Mouse (Mus musculus): Measurements from ENCODE around the gene Filip1.
A peak's percentile ranks its signal among the peaks of the same experiment; 100 is the strongest.

The Filip1 gene

GRCm38 (mm10) chr9:79979274-79979673 lies 33.4 kb downstream of the Filip1 start:
- DNase-seq (ENCODE audit: low read depth) = no peak

DNA sequence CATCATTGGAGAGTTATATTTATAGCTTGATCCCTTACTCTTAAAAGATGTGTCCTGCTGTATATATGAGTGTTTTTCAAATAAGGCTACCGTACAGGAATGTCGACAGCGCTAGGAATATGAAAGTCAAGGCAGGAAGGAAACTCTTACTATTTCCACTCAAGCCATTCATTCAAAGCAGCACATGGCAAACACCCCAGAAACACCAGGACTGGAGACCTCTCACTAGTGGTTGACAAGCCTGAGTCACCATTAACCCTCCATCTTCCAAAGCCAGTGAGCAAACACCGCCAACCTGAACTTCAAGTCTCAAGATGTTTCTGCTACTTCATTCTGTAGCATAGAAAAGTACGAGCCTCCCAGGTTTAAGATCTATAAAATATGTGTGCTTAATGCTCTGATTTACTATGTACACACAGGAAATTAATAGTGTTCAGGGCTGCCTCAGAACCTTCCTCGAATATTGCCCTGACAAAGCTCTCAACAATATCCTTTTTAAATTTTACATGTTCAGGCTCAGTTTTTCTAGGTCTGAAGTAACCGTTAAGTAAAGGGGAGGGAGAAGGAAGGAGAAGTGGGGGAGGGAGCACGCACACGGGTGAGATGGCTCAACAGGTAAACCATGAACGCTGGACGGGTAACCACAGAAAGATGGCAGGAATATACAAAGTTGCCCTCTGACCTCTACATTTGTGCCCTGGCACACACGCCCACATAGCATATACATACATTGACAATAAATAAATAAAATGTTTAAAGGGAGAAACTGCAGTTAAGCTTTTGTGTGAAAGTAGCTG lies 34.2 kb downstream of the Filip1 start:
- DNase-seq (ENCODE audit: low read depth) = no peak

DNA sequence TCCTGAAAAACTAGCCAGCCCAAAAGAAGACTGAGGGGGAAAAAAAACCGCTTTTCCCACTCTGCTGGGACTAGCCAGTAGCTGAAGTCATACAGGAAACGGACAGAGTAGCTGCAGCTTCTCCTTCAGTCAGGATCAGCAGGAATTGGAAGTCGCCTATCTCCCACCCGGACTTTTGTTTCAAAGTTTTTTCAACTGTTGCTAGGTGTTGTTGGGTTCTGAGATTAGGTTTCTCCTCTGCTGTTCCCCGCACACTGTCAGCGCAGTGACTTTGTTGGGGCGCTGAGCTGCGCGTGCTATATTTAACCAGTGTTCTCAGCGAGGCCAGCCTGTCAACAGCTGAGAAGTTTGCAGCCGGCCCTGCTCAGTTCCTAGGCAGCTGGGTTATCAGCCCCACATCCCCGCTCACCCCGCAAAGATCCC lies 35.1 kb downstream of the Filip1 start:
- DNase-seq (ENCODE audit: low read depth) = no peak

- DNase-seq (ENCODE audit: low read depth) = no peak
Measured at GRCm38 (mm10) chr9:79976789-79977188, 35.9 kb downstream of the Filip1 start.

GRCm38 (mm10) chr9:79975121-79975520 lies 37.5 kb downstream of the Filip1 start:
- no peak for DNase-seq (ENCODE audit: low read depth)

DNA sequence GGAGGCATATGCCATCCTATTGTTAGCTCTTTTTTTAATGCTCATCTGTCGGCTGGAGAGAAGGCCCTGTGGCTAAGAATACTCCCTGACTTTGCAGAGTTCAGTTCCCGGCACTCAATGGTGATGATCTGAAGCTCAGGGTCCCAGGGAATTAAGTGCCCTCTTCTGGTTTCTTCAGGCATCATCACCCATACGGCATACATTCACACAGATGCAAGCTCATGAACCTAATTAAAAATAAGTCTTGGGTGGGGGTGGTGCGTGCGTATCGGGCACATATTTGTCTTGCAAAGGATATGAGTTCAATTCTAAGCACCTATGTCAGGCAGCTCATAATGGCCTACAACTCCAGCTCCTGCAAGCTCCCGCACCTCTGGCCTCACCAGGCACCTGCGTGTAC lies 39.1 kb downstream of the Filip1 start:
- no peak for DNase-seq (ENCODE audit: low read depth)

DNA sequence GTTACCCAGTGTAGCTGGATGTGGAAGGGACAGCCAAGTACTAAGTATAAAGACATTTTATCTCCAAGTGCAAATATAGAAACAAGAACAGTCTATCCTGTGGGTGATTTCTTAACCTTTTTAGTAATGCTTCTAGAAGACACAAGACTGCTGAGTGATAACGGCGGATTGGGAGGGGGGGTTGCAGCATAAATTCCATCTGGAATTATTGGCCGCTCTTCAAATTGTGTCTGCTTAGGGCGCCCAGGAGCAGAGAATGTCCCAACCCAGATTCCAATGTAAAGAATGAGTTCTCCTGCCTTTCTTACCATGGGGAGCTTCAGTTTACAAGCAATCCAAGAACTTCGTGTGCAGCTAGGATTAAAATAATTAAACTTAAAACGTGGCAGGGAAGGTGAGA lies 39.9 kb downstream of the Filip1 start:
- DNase-seq (ENCODE audit: low read depth) = no peak

DNA sequence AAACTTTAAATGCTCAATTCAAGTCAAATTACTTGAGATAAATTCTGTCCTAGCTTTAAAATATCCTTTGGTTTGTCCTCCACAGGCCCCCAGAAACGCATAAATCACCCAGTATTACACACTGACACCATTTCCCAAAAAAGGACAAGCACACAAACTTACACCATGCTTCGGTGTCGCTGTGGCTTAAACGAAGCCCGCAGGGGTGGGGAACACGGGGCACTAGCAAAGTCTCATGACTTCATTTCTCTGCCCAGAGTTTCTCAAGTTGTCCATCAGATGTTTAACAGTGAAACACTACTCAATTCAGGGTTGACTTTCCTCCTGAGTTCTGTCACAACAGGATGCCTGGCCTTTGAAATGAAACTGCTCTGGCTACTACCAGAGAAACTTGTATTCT lies 41.0 kb downstream of the Filip1 start:
- no peak for DNase-seq (ENCODE audit: low read depth)

- DNase-seq (ENCODE audit: low read depth) = peak; percentile 51
Measured at GRCm38 (mm10) chr9:79970659-79971118, 42.0 kb downstream of the Filip1 start.

GRCm38 (mm10) chr9:79969544-79969943 lies 43.1 kb downstream of the Filip1 start:
- DNase-seq (ENCODE audit: low read depth) = no peak

DNA sequence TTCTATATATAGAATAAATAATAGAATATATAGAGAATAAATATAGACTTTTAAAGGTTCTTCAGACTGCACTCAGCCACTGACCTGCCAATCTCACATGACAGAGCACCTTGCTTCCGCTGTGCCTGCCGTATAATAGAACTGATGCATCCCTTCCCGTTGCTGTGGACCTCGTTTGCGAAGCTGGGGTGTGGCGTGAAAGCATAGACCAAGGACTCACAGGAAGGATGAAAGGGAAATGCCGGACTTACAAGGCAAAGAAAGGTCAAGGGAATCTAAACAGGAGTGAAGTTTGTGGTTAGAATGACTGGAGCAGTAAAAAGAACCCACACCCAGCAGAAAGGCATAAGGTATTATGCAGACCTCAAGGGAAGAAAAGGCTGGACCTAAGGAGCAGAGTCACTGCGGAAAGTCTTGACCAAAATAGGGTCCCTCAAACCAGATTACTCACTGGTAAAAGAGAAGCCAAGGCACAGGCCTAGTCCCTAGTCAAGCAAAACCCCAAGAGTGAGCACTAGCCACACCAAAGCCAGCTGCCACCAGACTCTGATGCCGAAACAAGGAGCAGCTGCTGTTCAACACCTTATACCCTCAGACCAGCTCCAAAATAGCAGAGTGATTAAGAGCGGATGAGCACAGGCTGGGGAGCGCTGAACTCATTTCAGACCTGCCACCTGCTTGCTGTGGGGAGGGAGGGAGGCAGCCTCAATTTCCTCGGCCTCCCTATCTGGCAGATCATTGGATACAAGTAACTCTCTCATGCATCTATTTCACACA lies 45.8 kb downstream of the Filip1 start:
- no peak for DNase-seq (ENCODE audit: low read depth)

DNA sequence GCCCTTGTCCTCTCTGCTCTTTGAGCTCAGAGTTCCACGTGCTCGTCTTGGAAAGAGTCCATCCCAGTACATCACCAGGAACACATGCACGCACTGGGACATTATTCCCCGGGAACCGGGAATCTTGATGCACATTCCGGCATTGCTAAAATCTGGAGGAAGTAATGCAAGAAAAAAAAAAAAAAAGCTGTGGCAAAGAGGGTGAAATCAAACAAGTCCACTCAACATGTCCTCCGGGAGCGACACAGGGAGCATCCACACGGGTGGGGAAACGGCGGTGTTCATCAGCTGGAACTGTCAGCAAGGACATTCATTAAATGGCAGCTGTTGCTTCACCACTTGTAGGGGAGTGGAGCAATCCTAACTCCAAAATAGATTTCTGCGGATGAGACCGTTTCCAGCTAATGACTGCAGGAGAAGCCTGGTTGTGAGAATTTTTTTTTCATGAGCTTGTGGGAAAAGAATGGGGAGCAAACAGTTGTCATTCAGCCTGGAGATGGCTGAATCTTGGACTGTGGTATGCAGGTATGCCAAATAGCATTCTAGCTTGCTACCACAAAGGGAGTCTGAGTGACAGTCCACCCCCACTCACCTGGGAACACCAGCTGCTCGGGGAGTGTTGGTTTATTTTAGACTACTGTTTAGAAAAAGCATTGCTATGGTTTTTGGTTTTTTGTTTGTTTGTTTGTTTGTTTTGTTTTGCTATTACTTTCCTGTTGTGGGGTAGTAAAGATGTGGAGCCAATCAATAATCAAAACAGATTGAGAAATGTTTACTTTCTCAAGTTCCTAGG lies 46.9 kb downstream of the Filip1 start:
- DNase-seq (ENCODE audit: low read depth) = no peak

- DNase-seq (ENCODE audit: low read depth) = no peak
Measured at GRCm38 (mm10) chr9:79965003-79965402, 47.6 kb downstream of the Filip1 start.

- peak; percentile 43 for DNase-seq (ENCODE audit: low read depth)
Measured at GRCm38 (mm10) chr9:79961630-79962285, 50.9 kb downstream of the Filip1 start.

DNA sequence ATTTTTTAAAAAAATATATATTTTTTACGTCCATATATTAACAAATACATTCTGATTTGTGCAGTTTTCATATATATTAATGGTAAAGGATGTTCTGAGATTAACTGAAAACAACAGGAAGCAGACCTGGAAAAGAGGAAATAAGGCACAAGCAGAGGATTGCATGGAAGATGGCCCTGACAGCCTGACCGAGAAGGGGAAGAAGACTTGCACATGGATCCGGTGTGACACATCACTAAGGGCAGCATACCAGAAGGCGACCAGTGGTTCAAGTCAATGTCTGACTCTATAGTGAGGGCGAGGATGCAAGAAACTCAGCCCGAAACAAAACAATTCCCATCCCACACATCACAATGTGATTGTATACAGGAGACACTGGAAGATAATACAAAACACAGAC lies 52.2 kb downstream of the Filip1 start:
- DNase-seq (ENCODE audit: low read depth) = no peak

GRCm38 (mm10) chr9:79958395-79958794 lies 54.3 kb downstream of the Filip1 start:
- no peak for DNase-seq (ENCODE audit: low read depth)

DNA sequence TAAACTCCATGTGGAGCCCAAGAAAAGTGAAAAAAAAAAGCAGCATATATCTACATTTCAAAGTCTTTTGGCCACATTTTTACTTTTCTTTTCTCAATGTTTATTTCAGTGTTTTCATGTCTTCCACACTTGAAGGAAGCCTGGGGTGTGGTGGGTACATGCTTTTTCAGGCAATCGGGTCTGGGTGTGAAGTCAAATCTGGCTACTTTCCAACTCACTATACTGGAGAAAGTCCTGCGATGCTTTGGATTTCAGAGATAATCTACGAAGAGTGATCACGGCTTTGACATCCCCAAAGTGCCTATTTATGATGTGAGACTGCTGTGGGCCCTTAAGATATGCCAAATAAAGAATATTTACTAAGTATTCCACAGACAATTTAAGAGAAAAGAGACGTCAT lies 57.7 kb downstream of the Filip1 start:
- DNase-seq (ENCODE audit: low read depth) = no peak

DNA sequence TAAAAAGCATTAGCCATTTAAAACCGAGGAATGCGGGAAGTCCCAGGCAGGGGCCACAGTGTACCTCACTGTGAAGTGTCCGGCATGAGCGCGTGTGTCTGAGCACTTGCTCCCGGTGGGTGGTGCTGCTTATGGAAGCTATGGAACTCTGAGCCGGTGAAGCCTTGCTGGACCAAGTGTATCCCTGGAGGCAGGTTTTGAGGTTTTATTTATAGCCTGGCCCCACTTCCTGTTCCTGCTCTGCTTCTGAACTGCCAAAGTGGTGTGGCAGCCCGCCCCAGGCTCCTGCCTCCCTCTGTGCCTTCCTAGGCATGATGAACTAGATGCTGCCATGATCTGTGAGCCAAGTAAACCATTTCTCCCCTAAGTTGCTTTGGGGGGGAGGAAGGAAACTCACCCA lies 60.7 kb downstream of the Filip1 start:
- DNase-seq (ENCODE audit: low read depth) = no peak

DNA sequence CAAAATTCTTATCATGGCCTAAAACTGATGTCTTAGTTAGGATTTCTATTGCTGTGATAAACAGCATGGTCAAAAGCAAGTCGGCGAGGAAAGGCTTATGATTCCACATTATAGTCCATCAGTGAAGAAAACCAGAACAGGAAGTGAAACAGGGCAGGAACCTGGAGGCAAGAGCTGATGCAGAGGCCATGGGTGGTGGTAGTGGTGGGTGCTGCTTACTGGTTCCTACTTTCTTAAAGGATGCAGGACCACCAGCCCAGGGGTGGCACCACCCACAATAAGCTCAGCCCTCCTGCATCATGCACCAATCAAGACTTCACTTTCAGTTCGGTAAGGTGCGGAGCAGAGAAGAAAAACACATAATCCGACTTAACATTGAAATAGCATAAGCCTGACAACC lies 61.3 kb downstream of the Filip1 start:
- no peak for DNase-seq (ENCODE audit: low read depth)

DNA sequence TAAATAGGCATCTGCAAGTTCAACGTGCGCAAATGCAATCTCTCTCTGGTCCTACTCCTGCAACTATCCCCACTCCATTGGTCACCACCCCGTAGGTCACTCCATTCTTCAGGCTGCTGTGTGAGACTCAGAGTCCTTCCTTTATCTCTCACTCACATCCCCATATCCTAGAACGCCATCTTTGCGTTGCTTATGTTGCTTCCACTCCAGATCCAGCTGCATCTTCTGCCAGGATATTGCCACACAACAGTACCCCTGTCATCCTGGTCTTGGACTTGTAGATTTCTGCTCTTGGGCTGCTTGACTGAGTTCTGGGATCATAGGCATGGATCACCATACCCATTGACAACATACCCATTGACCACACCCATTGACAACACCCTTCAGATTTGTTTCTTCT lies 62.0 kb downstream of the Filip1 start:
- no peak for DNase-seq (ENCODE audit: low read depth)

DNA sequence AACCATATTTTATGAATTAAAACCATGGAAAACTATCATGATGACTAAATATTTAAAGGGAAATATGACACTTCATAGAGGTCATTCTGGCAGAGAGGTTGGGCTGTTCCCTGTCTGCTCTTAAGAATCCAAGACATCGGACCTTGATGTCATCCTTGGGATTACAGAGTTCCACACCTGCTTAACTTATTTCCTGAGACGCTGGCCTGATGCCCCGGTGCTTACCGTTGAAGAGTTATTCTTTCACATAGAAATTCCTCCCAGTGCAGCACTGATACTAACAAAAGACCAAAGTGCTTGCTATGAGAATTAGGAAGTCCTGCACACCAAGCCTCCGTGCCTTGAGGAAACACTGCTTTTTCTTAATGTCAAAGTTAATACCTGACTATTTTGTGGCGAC lies 62.6 kb downstream of the Filip1 start:
- DNase-seq (ENCODE audit: low read depth) = no peak

DNA sequence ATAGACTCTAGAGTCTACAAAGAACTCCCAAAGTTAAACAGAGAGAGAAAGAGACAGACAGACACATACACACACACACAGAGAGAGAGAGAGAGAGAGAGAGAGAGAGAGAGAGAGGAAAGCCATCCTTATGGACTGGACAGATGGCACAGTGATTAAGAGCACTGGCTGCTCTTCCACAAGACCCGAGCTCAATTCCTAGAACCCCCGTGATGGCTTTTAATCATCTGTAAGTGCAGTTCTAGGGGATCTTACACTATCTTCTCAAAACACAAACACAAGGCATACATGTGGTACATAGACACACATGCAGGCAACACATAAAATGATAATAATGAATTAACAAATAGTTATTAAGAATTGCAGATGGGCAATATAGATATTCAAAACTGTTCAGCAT lies 64.3 kb downstream of the Filip1 start:
- DNase-seq (ENCODE audit: low read depth) = no peak
